Mouse (Mus musculus) adrenal gland, postnatal 4 days (tissue): ENCODE data around the gene Npas2. TPM values are rescaled to one million over a fixed set of nuclear protein-coding genes. Genes with fewer than 3 reads are reported as not detected.

ENCODE experiments used
- DNase-seq, 2 experiments: peaks; one replicate each; pipeline ENCODE4 v3.0.0; 2021 to 2022; ENCODE audit warnings: low spot score in 2 of 2, mixed read lengths in 2 of 2
- total RNA-seq, 2 experiments: library from RNA; stranded (reverse); gene quantifications; 2 replicates each; pipeline ENCODE4 v1.2.3; 2021

Npas2 gene
- total RNA-seq, 2 experiments from 2014 or later, result 8.0 to 9.5 TPM

- no peak for DNase-seq
These were observed 17.4 kb downstream of the Npas2 start for GRCm38 (mm10) chr1:39210928-39211327.

- no peak for DNase-seq
These were observed 19.5 kb downstream of the Npas2 start for GRCm38 (mm10) chr1:39212982-39213381.

DNA sequence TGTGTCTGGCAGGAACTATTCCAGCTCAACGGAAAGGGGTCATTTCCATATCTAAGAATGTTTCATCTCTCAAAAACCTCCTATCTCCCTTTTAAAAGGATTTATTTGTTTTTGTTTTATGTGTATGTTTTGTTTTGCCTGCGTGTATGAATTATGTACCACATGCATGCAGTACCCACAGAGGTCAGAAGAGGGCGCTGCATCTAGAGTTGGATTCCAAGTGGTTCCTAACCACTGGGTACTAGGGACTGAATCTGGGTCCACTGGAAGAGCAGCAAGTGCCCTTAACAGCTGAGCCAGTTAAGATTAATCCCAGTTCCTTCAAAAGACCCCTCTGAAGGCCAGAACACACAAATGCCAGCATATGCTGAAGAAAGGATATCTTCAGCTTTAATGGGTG lies 24.1 kb downstream of the Npas2 start:
- no peak for DNase-seq

DNA sequence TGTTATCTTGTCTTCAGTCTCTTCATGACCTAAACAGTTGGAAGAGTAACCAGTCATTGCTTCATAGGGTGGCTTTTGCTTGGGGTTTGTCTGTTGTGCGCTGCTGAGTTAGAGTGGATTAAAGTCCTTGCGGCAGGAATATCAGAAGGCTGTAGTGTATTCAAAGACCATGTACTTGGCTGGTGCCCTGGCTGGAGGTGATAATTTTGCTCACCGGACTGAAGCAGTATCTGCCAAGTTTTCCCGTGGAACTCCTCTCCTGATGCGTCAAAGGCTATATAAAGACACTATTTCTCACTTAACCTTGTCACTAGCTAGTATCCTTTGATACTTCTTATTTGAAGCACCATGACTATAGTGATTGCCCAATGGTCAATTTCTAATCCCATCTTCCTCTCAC lies 34.9 kb downstream of the Npas2 start:
- DNase-seq, result no peak

- no peak for DNase-seq
These were observed 36.5 kb downstream of the Npas2 start for GRCm38 (mm10) chr1:39230021-39230420.

- DNase-seq, result no peak
These were observed 41.4 kb downstream of the Npas2 start for GRCm38 (mm10) chr1:39234815-39235449.

DNA sequence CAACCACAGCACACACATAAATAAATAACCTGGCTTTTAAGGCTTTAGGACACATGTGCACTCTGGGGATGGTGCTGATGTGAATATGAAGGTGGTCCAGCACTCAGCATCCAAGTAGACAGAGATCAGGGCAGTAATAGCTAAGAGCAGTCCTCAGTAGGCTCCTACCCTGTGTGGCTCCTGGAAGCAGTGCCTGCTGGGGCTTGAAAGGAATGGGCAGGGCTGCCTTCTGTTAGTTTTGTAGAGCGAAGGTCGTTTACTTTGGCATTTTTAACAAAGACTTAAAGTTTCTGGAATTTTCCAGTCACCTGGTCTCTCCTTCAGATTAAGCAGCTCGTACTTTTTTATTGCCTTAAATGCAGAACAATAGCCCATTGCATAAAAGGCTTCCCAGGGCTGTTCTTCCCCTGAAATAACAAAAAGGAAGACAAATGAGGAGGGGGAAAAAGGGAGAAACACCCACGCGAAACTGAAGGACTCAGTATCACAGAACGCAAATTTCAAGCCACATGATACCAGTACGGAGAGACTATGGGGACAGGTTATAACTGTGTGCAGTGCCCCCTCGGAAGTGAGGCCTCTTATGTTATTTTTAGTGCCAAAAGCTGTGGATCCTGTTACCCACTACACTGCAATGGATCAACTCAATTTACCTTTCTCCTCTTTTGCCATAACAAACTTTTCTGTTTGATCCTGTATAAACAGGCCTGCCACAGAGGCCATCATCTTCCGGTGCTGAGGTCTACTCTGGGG lies 44.1 kb downstream of the Npas2 start:
- no peak for DNase-seq

GRCm38 (mm10) chr1:39240860-39241584 lies 47.5 kb downstream of the Npas2 start:
- DNase-seq, result no peak

DNA sequence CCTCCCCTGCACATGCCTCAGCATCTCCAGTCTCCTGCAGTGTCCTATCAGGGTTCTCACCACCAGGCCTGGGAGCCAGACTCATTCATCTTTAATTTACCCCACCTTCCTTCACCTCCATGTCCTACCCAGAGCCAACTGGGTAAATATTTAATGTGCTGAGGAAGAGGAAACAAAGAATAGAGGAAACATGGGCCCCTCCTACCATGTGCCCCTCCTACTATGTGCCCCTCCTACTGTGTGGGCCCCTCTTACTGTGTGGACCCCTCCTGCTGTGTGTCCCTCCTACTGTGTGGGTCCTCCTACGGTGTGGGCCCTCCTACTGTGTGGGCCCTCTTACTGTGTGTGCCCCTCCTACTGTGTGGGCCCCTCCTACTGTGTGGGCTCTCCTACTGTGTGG lies 51.2 kb downstream of the Npas2 start:
- DNase-seq, result no peak

- no peak for DNase-seq
These were observed 58.1 kb downstream of the Npas2 start for GRCm38 (mm10) chr1:39251679-39252078.

DNA sequence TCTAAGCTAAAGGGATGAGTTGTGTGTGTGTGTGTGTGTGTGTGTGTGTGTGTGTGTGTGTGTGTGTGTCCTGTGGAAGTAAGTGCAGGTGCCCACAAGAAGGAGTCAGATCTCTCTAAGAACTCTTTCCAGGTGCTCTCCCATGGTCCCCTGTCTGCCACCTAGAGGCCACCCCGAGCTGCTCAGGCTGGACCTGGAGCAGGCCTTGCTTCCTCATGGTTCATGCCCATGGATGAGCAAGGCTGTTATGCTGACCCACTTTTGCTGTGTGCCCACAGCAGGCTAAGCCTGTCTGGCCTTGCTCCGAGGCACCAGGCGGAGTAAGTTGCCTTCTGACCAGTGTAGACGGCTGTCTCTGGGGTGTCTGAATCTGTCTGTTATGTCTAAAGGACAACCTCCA lies 60.2 kb downstream of the Npas2 start:
- peak; percentile 9 to 20 for DNase-seq

GRCm38 (mm10) chr1:39256051-39256450 lies 62.5 kb downstream of the Npas2 start:
- DNase-seq, result no peak

DNA sequence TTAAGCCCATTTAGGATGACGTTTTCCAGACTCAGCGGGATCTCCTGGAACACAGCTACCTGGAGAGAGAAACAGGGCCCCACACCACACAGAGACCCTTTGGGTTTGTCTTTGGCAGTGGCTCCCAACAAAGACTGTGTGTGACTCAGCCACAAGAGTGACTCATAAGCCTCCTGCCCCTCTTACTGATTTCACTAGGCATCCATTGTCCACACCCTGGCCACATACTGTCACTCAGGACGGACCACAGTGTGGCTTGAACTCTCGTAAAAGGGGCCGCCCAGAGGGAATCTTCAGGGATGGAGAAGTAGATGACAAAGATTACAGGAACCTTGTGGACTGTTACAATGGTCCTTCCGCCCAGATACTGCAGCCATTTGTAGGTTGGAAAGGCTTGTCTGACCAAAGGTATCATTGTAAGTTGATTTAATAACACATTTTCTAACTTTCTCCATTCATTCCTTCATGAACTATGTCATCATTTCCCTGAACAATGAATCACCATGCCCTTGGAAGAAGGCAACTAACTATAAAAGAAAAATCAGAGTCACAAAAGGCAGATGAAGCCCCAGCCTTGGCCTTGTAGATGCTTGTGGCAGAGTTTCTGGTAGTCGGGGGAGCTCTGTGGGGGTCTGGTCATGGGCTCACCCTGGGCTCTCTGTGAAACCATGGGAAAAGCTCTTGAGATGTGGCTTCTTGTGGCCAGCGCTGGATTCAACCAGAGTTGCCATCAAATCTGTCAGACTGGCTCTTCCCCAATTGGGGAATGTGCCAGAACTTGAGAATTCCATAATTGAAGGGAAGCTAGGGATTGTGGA lies 63.2 kb downstream of the Npas2 start:
- no peak for DNase-seq

DNA sequence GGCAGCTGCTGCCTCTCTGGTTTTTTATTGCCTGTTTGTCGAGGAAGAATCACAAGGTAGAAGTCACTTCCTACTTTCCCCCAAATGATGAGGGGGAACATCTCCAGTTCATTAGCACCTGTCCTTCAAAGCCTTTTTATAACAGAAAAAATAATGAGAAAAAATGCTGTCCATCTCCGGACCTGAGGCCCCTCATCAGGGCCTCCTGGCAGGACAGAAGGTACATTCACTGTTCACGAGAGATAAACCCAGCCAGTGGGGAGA lies 63.7 kb downstream of the Npas2 start:
- DNase-seq, result no peak

DNA sequence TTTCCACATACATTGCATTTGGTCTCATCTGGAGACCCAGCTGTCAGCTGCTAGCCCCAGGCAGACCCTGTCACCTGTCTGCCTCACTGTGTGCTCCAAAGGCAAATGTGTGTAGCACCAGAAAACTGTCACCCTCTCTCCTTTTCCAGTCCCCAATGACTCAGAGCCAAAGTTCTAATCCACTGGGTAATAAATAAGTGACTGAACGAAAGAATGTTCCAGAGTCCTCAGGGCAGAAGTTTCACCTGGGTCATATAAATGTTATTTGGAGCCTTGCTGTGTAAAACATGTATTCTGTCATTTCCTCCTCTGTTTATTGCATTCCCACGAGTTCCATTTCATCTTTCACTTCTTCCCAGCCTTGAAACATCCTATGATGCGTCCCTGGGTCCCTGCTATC lies 66.1 kb downstream of the Npas2 start:
- no peak for DNase-seq

DNA sequence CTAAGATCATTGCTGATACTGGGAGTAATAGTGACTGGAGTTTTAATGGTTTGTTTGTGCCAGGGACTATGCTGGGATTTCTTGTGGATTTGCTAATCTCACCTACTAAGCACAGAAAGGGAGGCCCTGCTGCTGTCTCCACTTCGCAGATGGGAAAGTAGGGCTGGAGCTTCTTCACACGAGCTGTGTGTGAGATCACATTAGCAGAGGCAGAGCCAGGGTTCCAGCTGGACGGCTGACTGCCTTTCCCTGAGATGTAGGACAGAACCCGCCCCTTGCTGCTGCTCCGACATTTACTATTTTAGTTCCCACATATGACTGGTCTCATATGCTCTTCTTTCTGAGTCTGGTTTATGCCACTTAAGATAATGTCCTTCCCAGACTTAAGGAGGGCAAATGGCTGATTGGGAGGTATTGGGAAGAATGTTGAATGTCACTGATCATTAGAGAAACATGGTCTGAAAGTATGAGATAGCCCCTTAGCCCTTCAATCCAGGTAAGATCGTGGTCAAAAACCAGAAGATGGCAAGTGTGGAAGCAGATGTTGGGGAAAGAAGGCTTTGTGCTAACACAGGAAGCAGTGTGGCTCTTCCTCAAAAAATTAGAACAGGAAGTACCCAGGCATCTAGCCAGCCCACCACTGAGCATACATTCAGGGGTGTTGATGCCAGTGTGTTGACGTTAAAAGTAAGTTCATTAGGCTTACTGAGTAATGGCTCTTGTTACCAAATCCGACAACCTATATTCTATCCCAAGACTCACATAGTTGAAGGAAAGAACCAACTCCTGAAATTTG lies 66.8 kb downstream of the Npas2 start:
- no peak for DNase-seq

DNA sequence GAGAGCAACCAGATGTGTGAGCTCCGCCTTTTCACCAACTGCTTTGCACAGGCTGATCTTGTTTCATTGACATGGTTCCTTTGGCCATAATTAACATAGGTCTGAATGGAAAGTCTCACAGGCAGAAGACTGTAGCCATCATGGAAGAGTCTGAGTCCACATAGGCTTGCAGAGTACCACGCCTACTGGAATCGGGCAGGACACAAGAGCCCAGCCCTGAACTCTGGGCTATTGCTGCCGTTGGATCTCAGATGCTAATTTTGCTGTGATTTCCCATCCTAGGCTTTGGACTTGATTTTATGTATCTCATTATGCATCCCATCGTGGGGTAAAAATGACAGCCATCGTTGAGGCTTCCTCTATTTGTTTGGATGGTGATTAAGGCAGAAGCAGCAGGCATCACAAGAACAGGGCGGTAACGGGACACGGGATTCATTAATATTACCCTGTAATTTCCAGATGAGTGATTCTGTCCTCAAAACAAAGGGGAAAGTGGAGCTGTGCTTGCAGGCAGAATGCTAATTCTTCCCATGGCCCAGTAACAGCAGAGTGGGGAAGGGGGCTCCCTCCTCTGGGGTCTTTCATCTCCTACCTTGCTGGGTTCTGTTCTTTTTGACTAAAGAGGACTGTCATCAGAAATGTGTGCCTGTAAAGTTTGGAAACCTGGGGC lies 73.4 kb downstream of the Npas2 start:
- DNase-seq, result no peak

GRCm38 (mm10) chr1:39272976-39273375 lies 79.4 kb downstream of the Npas2 start:
- DNase-seq, result no peak

DNA sequence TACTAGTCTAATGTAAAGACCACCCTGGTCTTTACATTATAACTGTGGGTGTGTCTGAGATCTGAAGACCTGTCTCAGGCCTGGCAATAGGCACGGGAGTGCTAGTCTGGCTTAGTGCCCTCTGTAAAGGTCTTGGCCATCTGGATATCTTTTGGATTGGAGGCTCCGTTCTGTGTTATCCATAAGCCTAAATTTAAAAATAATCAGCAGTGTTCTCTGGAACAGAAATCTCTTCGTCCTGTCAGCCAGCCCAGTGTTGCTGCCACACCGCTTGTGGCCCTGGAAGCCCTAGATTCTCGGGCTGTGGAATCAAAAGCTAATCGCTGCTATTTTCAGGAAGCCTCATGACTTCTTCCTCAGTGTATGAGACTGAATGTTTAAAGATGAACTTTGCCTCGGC lies 86.9 kb downstream of the Npas2 start:
- no peak for DNase-seq
